In genomic region chr1:89643445-89644100, GRCm38 (mm10) we compare ENCODE assay signal across 8 mouse cellular contexts.
DNase-seq lines count a peak whose midpoint lies in the region; ATAC-seq and TF ChIP-seq lines count a peak whose summit lies in the region.

No protein-coding gene starts in this region.

- TF ChIP-seq POLR2A in liver, adult 2 months (IDR thresholded peaks at IDR 0.05; ENCODE audit: extremely low read depth, insufficient read depth, low read length) = no peak
- no peak for TF ChIP-seq POLR2A in myocyte (IDR thresholded peaks at IDR 0.05; ENCODE audit: insufficient read length, low read depth)

- peak overlapping the region; percentile 66 for H3K4me3 ChIP-seq in gastrocnemius, adult 2 months
- no peak overlapping the region for H3K4me3 ChIP-seq in hindbrain, embryonic 12.5 days
- peak overlapping the region; percentile 48; the same call in 1 of the 2 replicates for H3K4me3 ChIP-seq in liver, adult 2 months (ENCODE audit: insufficient read depth, low read depth, low read length)
- no peak overlapping the region for H3K4me3 ChIP-seq in myocyte

- H3K27me3 ChIP-seq in hindbrain, embryonic 12.5 days = peaks cover 9% of the 10 kb centered on the region; the same call in 1 of the 2 replicates
- no peaks in the 10 kb centered on the region for H3K27me3 ChIP-seq in liver, adult 2 months (ENCODE audit: control insufficient read depth, insufficient read depth, low read length)
- H3K27me3 ChIP-seq in myocyte (ENCODE audit: control insufficient read depth, insufficient read depth, insufficient read length) = no peaks in the 10 kb centered on the region

- no peaks in the 10 kb centered on the region for H3K9me3 ChIP-seq in hindbrain, embryonic 12.5 days (replicated peaks)

- ATAC-seq in hindbrain, embryonic 12.5 days (ENCODE audit: low FRiP score) = peak; percentile 18; the same call in 1 of the 2 replicates

- intact Hi-C loops in gastrocnemius, adult 2 months (cut with DNase I) = loop anchor here (10.0 kb wide), 1 partner anchor 951 kb away; no protein-coding TSS in a partner anchor

- 74% methylated on average over 8 of the region's 8 CpGs for WGBS in hindbrain, embryonic 12.5 days
- 53% methylated on average over 8 of the region's 8 CpGs for WGBS in liver, adult 2 months

- H3K79me2 ChIP-seq in liver, adult 2 months (ENCODE audit: control insufficient read depth, insufficient read depth, low read length) = no peaks in the 10 kb centered on the region
- H3K79me2 ChIP-seq in myocyte (ENCODE audit: control insufficient read depth, insufficient read depth) = no peaks in the 10 kb centered on the region

- H3K9ac ChIP-seq in hindbrain, embryonic 12.5 days = no peak overlapping the region
- H3K9ac ChIP-seq in liver, adult 2 months (ENCODE audit: low read depth, low read length) = peak overlapping the region; percentile 50; the same call in 1 of the 2 replicates

- no peak for DNase-seq in gastrocnemius, adult 2 months
- DNase-seq in gastrocnemius, postnatal 25 days = no peak
- peak; percentile 47 for DNase-seq in ES-CJ7 (ENCODE audit: low read depth, low spot score)
- peak; percentile 37 for DNase-seq in embryo, embryonic 10 days (ENCODE audit: low spot score)
- DNase-seq in liver, adult 2 months (ENCODE audit: extremely low read depth, low read depth, low spot score) = no peak
- no peak for DNase-seq in ovary, postnatal 36 days (ENCODE audit: low spot score)

- no peak overlapping the region for H3K4me2 ChIP-seq in hindbrain, embryonic 12.5 days (replicated peaks)
- H3K4me2 ChIP-seq in myocyte (ENCODE audit: low read depth) = peak overlapping the region; percentile 52

- TF ChIP-seq CTCF in gastrocnemius, adult 2 months (IDR thresholded peaks at IDR 0.05) = peak; percentile 74
- TF ChIP-seq CTCF in liver, adult 2 months (IDR thresholded peaks at IDR 0.05; ENCODE audit: low read depth, low read length) = no peak

- H3K27ac ChIP-seq in gastrocnemius, adult 2 months = peak overlapping the region; percentile 89
- no peak overlapping the region for H3K27ac ChIP-seq in hindbrain, embryonic 12.5 days
- 0 out of 2 replicates have a peak overlapping the region, but pooled peaks have one; percentile 28 for H3K27ac ChIP-seq in liver, adult 2 months (replicated peaks; ENCODE audit: insufficient read depth, low read depth, low read length)

- peaks cover 23% of the 10 kb centered on the region for H3K4me1 ChIP-seq in hindbrain, embryonic 12.5 days
- peaks cover 6% of the 10 kb centered on the region for H3K4me1 ChIP-seq in liver, adult 2 months (ENCODE audit: control insufficient read depth, insufficient read depth, low read length)

- no peak overlapping the region for H3ac ChIP-seq in myocyte (ENCODE audit: control insufficient read depth, insufficient read length)

- H3K36me3 ChIP-seq in hindbrain, embryonic 12.5 days = peaks cover 7% of the 10 kb centered on the region; the same call in 1 of the 2 replicates
- H3K36me3 ChIP-seq in liver, adult 2 months (ENCODE audit: control insufficient read depth, insufficient read depth, low read length) = no peaks in the 10 kb centered on the region
- peaks cover 13% of the 10 kb centered on the region for H3K36me3 ChIP-seq in myocyte (ENCODE audit: control insufficient read depth, insufficient read depth)

TF ChIP-seq in myocyte, 11 proteins besides CTCF, POLR2A, EP300 and RAD21:
- TF ChIP-seq MAX (IDR thresholded peaks at IDR 0.05; ENCODE audit: low read depth) = no peak
- no peak for TF ChIP-seq POLR2AphosphoS2 (IDR thresholded peaks at IDR 0.05; ENCODE audit: insufficient read length, low read depth)
- TF ChIP-seq TCF12 (IDR thresholded peaks at IDR 0.05; ENCODE audit: insufficient read depth, poor library complexity, severe bottlenecking) = no peak
- no peak for TF ChIP-seq USF1 (IDR thresholded peaks at IDR 0.05; ENCODE audit: low read depth)
- no peak for TF ChIP-seq MYOD1 (IDR thresholded peaks at IDR 0.05; ENCODE audit: control insufficient read depth in 1 of 3, insufficient read length in 2 of 3, low read depth in 2 of 3)
- no peak for TF ChIP-seq REST (IDR thresholded peaks at IDR 0.05; ENCODE audit: insufficient read depth, insufficient read length)
- no peak for TF ChIP-seq MYOG (IDR thresholded peaks at IDR 0.05; ENCODE audit: control insufficient read depth in 1 of 3, insufficient read depth in 1 of 3, insufficient read length in 2 of 3, low read depth in 2 of 3)
- no peak for TF ChIP-seq TCF3 (IDR thresholded peaks at IDR 0.05; ENCODE audit: insufficient read length, low read depth)
- no peak for TF ChIP-seq CEBPB (IDR thresholded peaks at IDR 0.05; ENCODE audit: insufficient read depth, poor library complexity, severe bottlenecking)
- TF ChIP-seq SRF (IDR thresholded peaks at IDR 0.05; ENCODE audit: control insufficient read depth, insufficient read length, low read depth) = no peak
- no peak for TF ChIP-seq E2F4 (IDR thresholded peaks at IDR 0.05; ENCODE audit: insufficient read depth)

Comparison
In these comparisons a context has a peak if more than half of its experiments do, and no peak if none do; other contexts are left out.
1. DNase-seq: peak in ES-CJ7 (single experiment) and embryo, embryonic 10 days (single experiment); none in gastrocnemius, adult 2 months (single experiment), gastrocnemius, postnatal 25 days (single experiment), liver, adult 2 months (single experiment) and ovary, postnatal 36 days (single experiment).
2. H3K4me3 ChIP-seq: peak in gastrocnemius, adult 2 months (single experiment) and liver, adult 2 months (single experiment); none in hindbrain, embryonic 12.5 days (single experiment) and myocyte (single experiment).